Mouse (Mus musculus) liver, postnatal 0 days (tissue): ENCODE results near the gene Adam19.

Source experiments
- CTCF ChIP-seq: sonication (generic); IDR thresholded peaks from 2 replicates; pipeline ENCODE4 v1.5.1; 2016; ENCODE audit warnings: antibody characterized with exemption, low read depth
- EP300 ChIP-seq: IDR thresholded peaks from 2 replicates; pipeline ENCODE4 v1.6.1; 2016; ENCODE audit warnings: antibody characterized with exemption, low read depth, mild to moderate bottlenecking

- TF ChIP-seq CTCF (no peak), EP300 (no peak)
Observed at GRCm38 (mm10) chr11:46021850-46022249, 33.9 kb upstream of the Adam19 start.
